Mouse (Mus musculus): ENCODE measurements at regions not wholly inside any gene's neighbourhood (a gene's known extent, or its start where the extent isn't known, plus 50 kb on each side); places are given as distances from the start of the nearest gene placed in this dataset.

DNA sequence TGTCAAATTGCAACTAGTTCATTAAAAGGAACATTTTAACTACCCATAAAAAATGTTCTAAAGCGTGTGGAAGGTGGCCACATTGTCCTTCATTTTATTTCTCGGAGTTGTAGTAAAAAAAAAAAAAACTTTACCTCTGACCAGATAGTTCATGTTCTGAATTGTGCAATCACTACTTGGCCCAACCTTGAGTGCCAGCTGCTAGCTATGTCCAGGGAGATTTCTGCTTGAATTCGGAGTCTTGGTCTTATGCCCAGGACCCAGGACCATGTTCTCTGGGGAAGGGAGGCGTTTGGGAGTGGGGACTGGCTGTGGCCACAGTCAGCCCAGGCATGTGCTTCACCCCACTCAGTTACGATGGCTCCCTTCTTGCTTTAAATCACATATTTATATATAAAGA, 54.9 kb upstream of the Atp1b3 start:
- H3K4me3 ChIP-seq, result no peak overlapping the region
- H3K9ac ChIP-seq, result no peak overlapping the region
- no peaks in the 10 kb centered on the region for H3K27me3 ChIP-seq (replicated peaks)
- WGBS, result 76% methylated on average over 5 of the region's 5 CpGs
- no peak for ATAC-seq (ENCODE audit: insufficient number of reproducible peaks, low FRiP score)
- no peak overlapping the region for H3K27ac ChIP-seq (ENCODE audit: poor library complexity, severe bottlenecking)
- no peak overlapping the region for H3K4me2 ChIP-seq
- H3K4me1 ChIP-seq (replicated peaks), result peaks cover 8% of the 10 kb centered on the region
- no peaks in the 10 kb centered on the region for H3K36me3 ChIP-seq
- peaks cover 7% of the 10 kb centered on the region; the same call in 1 of the 2 replicates for H3K9me3 ChIP-seq (replicated peaks)

DNA sequence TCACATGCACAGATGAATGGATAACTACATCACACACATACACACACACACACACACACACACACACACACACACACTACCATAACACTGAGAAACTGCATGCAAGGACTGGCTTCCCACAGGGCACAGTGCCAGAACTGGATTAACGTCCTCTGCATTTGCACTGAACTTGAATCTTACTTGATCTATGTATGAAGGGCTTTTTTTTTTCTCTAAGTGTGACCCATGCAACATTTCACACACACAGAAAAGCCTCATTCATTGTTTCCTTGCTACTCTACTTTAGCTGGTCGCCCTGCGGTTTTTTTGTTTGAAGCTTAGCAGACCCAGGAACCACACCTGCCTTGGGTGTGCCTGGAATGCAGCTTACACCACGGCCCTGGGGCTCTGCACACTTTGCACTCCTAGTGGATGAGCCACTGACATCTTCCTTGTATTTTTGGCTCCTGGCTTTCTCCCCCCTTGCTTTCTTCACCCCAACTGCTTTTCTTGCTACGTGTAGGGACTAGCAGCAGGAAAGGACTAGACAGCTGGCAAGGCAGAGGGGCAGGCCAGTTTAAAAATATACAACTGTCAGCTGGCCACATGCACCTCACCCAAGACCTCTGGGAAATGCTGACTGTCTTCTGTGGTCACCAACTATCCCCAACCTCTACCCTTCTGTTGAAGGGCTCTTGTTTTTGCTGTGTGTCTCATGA, 51.8 kb upstream of the Atp1b3 start:
- no peak for ATAC-seq (ENCODE audit: insufficient number of reproducible peaks, low FRiP score)
- H3K9me3 ChIP-seq (replicated peaks), result 0 out of 2 replicates have a peak, but pooled peaks cover 2% of the 10 kb centered on the region

More for the DNA sequence above, 51.8 kb upstream of the Atp1b3 start:
- 46% methylated on average over 5 of the region's 5 CpGs for WGBS
- no peak overlapping the region for H3K4me3 ChIP-seq
- H3K27me3 ChIP-seq (replicated peaks), result no peaks in the 10 kb centered on the region
- no peak overlapping the region for H3K4me2 ChIP-seq
- no peaks in the 10 kb centered on the region for H3K36me3 ChIP-seq
- H3K9ac ChIP-seq, result no peak overlapping the region
- H3K4me1 ChIP-seq (replicated peaks), result peaks cover 12% of the 10 kb centered on the region
- H3K27ac ChIP-seq (ENCODE audit: poor library complexity, severe bottlenecking), result peak overlapping the region; percentile 25; the same call in 1 of the 2 replicates
